Mouse (Mus musculus) intestine, embryonic 16.5 days (tissue): ENCODE results near the gene Mtmr12. TPM values are rescaled to one million over a fixed set of nuclear protein-coding genes. Genes with fewer than 3 reads are reported as not detected.

ENCODE experiments used
- ATAC-seq: fragments of 200-750 bp; cut with Nextera tagmentation; 2 replicates; pipeline ENCODE4 v1.8.0; 2017; ENCODE audit warnings: moderate TSS enrichment, moderate library complexity
- H3K27ac ChIP-seq: fragments of 300-500 bp; sonication (generic); 2 replicates; pipeline ENCODE4 v1.5.1; 2014; ENCODE audit warnings: mild to moderate bottlenecking, low read length
- H3K27me3 ChIP-seq: fragments of 300-500 bp; sonication (generic); replicated peaks from 2 replicates; pipeline ENCODE4 v1.6.1; 2014; ENCODE audit warnings: low read length, control low read depth, mixed read lengths; ENCODE audit not compliant: control insufficient read depth, insufficient read depth
- H3K36me3 ChIP-seq: fragments of 300-500 bp; sonication (generic); 2 replicates; pipeline ENCODE4 v1.6.1; 2014; ENCODE audit warnings: low read length, control low read depth; ENCODE audit not compliant: control insufficient read depth, insufficient read depth
- H3K4me1 ChIP-seq: fragments of 300-500 bp; sonication (generic); 2 replicates; pipeline ENCODE4 v1.6.1; 2014; ENCODE audit warnings: low read length, control low read depth, mixed read lengths; ENCODE audit not compliant: control insufficient read depth, insufficient read depth
- H3K4me2 ChIP-seq: fragments of 300-500 bp; sonication (generic); 2 replicates; pipeline ENCODE4 v1.6.1; 2014; ENCODE audit warnings: low read depth, low read length, control low read depth
- H3K4me3 ChIP-seq: fragments of 300-500 bp; sonication (generic); 2 replicates; pipeline ENCODE4 v1.5.1; 2014; ENCODE audit warnings: mild to moderate bottlenecking, low read length
- H3K9ac ChIP-seq: fragments of 300-500 bp; sonication (generic); 2 replicates; pipeline ENCODE4 v1.6.1; 2014; ENCODE audit warnings: low read depth, low read length
- H3K9me3 ChIP-seq: fragments of 300-500 bp; sonication (generic); 2 replicates; pipeline ENCODE4 v1.6.1; 2016; ENCODE audit warnings: low read length, control low read depth; ENCODE audit not compliant: control insufficient read depth
- WGBS: fragments of 180-500 bp; shearing (Covaris S2); extraction: QIAGEN DNeasy Blood & Tissue Kit; methylation state at CpG from one replicate; pipeline ENCODE4 v1.1.7; 2014; 5-methylcytosine and 5-hydroxymethylcytosine counted together
- polyA plus RNA-seq: library from polyadenylated mRNA; unstranded; fragments of >200 nt; fragmentation: Nextera tagmentation; extraction: Ambion mirVana; gene quantifications from 2 replicates; pipeline ENCODE4 v1.2.1, GENCODE M21; 2015

The Mtmr12 gene
- polyA plus RNA-seq, 1 experiment from 2014 or later: 16.4 TPM

DNA sequence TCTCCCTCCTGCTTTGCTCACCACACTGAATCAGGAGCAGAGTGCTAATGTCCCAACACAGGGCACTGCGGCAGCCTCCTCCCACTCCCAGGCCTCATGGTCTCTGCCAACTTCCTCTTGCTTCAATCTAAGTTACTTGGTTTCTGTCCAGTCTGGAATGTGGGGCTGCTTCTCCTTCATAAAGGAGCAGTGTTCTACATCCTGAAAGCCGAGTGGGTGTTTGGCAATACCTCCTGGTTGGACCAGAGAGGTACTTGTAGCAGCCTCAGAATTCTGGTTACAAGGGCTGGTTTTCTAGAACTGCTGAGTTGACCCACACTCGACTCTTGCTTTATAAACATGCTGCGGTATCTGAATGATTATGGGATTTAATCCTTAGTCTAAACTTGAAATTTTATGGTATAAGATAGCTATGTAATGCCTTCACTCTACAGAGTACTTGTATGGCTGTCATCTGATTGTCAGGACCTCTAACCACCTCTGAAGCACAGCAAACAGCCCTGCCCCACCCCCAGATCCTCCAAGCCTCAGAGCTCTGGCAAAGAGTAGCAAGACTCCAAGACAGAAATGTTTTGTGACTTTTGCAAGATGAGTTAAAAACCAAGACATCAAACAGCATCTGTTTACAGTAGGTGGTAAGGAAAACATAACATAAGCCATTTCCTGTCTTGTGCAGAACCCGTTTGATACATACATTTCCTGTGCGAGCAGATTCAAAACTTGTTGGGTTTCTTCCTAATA is 80.1 kb downstream of the Mtmr12 start:
- Histone ChIP-seq H3K9me3 (no peaks in the 10 kb centered on the region), H3K9ac (no peak overlapping the region), H3K36me3 (no peaks in the 10 kb centered on the region), H3K4me3 (no peak overlapping the region), H3K27ac (no peak overlapping the region), H3K4me2 (no peak overlapping the region), H3K27me3 (no peaks in the 10 kb centered on the region), H3K4me1 (no peaks in the 10 kb centered on the region)
- WGBS: 52% methylated on average over 6 of the region's 6 CpGs
- no peak for ATAC-seq

- Histone ChIP-seq H3K27me3 (no peaks in the 10 kb centered on the region), H3K4me1 (no peaks in the 10 kb centered on the region), H3K9ac (no peak overlapping the region), H3K4me3 (no peak overlapping the region), H3K27ac (no peak overlapping the region), H3K4me2 (no peak overlapping the region), H3K9me3 (no peaks in the 10 kb centered on the region), H3K36me3 (no peaks in the 10 kb centered on the region)
- ATAC-seq: no peak
- 62% methylated on average over 5 of the region's 5 CpGs for WGBS
Measured at GRCm38 (mm10) chr15:12285535-12285809, 80.6 kb downstream of the Mtmr12 start.

DNA sequence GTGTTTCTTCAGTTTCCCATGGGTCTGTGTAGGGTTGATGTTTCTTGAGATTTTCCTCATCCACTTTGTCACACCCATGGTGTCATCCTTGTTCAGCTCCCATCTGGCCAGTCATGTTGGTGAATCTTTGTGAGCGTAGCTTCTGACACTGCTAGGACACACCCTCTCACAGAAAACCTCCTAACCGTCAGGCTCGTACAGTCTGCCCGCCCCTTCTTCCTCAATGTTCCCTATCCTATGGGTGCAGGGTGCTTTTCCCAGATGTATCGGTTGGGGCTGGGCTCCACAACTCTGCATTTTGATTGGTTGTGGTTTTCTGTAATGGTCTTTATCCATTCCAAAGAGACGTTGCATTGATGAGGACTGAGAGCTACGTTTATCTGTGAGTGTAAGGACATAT is 85.5 kb downstream of the Mtmr12 start:
- ATAC-seq: no peak
- Histone ChIP-seq H3K4me1 (no peaks in the 10 kb centered on the region), H3K27ac (no peak overlapping the region), H3K9ac (no peak overlapping the region), H3K4me2 (no peak overlapping the region), H3K36me3 (no peaks in the 10 kb centered on the region), H3K4me3 (no peak overlapping the region), H3K9me3 (no peaks in the 10 kb centered on the region), H3K27me3 (no peaks in the 10 kb centered on the region)
- WGBS: 86% methylated on average over 7 of the region's 7 CpGs

DNA sequence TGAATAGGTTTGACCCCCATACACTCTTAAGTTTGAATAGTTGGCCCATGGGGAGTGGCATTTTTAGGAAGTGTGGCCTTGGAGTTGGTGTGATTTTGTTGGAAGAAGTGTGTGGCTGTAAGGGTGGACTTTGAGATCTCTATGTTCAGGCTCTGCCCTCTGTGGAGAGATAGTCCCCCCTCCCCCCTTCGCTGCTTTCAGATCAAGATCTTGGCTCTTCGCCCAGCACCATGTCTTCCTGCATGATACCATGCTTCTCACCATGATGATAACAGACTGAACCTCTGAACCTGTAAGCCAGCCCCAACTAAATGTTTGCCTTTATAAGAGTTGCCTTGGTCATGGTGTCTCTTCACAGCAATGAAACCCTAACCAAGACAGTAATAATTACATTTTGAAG is 86.9 kb downstream of the Mtmr12 start:
- no peak overlapping the region for H3K9ac ChIP-seq
- ATAC-seq: no peak
- no peak overlapping the region for H3K4me2 ChIP-seq
- H3K4me3 ChIP-seq: no peak overlapping the region
- 86% methylated on average over 2 of the region's 2 CpGs for WGBS
- no peaks in the 10 kb centered on the region for H3K9me3 ChIP-seq
- H3K4me1 ChIP-seq: no peaks in the 10 kb centered on the region
- no peak overlapping the region for H3K27ac ChIP-seq
- no peaks in the 10 kb centered on the region for H3K27me3 ChIP-seq
- no peaks in the 10 kb centered on the region for H3K36me3 ChIP-seq

DNA sequence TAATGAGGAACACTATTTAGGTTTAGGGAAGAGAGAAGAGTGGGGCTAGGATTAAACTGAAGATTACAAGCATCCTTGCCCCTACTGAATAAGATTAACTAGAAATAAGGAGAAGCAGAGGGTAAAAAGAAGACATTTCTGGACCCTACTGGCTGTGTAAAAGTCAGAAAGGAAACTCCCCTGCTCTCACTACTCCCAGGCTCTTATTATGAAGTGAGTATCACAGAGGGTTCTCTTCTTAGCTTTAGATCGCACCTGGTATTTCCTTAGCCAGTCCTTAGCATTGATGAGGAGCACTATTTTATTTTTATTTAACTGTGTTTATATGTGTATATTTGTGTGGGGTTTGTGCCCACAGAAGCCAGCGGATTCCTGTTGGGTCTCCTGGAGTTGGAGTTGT is 91.4 kb downstream of the Mtmr12 start:
- Histone ChIP-seq H3K4me3 (no peak overlapping the region), H3K36me3 (no peaks in the 10 kb centered on the region), H3K4me1 (no peaks in the 10 kb centered on the region), H3K9me3 (no peaks in the 10 kb centered on the region), H3K27ac (no peak overlapping the region), H3K27me3 (no peaks in the 10 kb centered on the region), H3K9ac (no peak overlapping the region), H3K4me2 (no peak overlapping the region)
- WGBS: 71% methylated on average over 2 of the region's 2 CpGs
- no peak for ATAC-seq

DNA sequence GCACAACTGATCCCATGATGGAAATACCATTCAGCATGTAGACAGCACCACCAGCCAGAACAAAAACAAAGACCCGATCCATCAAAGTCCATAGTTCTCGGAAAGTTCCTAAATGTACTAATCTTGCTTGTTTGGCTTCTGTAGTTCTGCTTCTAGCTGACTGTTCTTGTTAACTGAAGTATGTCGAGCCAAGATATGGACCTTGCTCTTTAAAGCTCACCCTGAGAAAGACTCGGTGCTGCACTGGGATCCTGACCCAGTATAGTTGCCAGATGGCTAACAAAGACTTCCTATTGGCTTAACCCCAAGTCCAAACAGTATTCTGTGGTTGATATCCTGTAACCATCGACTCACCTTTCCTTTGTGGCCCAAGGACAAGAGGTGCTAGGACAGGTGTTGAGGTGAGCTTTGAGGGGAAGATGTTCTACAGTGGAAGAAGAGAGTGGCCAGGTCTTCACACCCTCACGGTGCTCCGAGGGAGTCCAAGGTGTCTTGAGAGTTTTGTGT is 93.5 kb downstream of the Mtmr12 start:
- no peaks in the 10 kb centered on the region for H3K36me3 ChIP-seq
- H3K27ac ChIP-seq: no peak overlapping the region
- ATAC-seq: no peak
- H3K4me1 ChIP-seq: no peaks in the 10 kb centered on the region
- no peak overlapping the region for H3K9ac ChIP-seq
- 82% methylated on average over 7 of the region's 7 CpGs for WGBS
- H3K4me2 ChIP-seq: no peak overlapping the region
- H3K4me3 ChIP-seq: no peak overlapping the region
- no peaks in the 10 kb centered on the region for H3K9me3 ChIP-seq
- H3K27me3 ChIP-seq: no peaks in the 10 kb centered on the region

GRCm38 (mm10) chr15:12301771-12302170 is 96.9 kb downstream of the Mtmr12 start:
- Histone ChIP-seq H3K4me1 (no peaks in the 10 kb centered on the region), H3K4me2 (no peak overlapping the region), H3K4me3 (no peak overlapping the region), H3K9ac (no peak overlapping the region), H3K27me3 (no peaks in the 10 kb centered on the region), H3K9me3 (no peaks in the 10 kb centered on the region), H3K36me3 (no peaks in the 10 kb centered on the region), H3K27ac (no peak overlapping the region)
- no peak for ATAC-seq
- WGBS: 74% methylated on average over 4 of the region's 6 CpGs

- Histone ChIP-seq H3K36me3 (no peaks in the 10 kb centered on the region), H3K4me3 (no peak overlapping the region), H3K27me3 (no peaks in the 10 kb centered on the region), H3K27ac (no peak overlapping the region), H3K4me2 (no peak overlapping the region), H3K4me1 (no peaks in the 10 kb centered on the region), H3K9me3 (no peaks in the 10 kb centered on the region), H3K9ac (no peak overlapping the region)
- no peak; the same call in 1 of the 2 replicates for ATAC-seq
- WGBS: 48% methylated on average over 8 of the region's 8 CpGs
Measured at GRCm38 (mm10) chr15:12306188-12307071, 101.6 kb downstream of the Mtmr12 start.

DNA sequence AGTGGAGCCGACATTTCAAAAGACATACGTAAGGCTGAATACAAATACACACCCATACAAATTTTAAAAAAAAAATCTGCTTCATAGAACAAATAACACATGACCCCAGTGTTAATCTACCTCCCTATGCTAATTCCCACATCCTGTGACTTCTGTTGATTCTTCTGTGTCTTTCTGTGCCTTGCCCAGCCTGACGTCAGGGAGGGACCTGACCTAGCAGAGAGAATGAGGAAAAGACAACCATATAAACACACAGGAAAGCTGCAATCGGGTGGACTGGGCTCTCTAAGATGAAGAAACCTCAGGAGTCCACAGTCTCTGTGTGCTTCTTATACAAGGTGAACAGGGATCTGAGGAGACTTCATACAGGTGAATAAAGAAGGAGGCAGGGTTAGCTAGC is 102.3 kb downstream of the Mtmr12 start:
- Histone ChIP-seq H3K27me3 (no peaks in the 10 kb centered on the region), H3K4me1 (no peaks in the 10 kb centered on the region), H3K27ac (peak overlapping the region; percentile 11; the same call in 1 of the 2 replicates), H3K36me3 (no peaks in the 10 kb centered on the region), H3K4me2 (no peak overlapping the region), H3K9ac (no peak overlapping the region), H3K4me3 (no peak overlapping the region), H3K9me3 (no peaks in the 10 kb centered on the region)
- WGBS: 48% methylated on average over 4 of the region's 4 CpGs
- ATAC-seq: no peak
